Mouse (Mus musculus) CH12.LX (cell line): ENCODE data around the gene Gbp3. TPM values are rescaled to one million over a fixed set of nuclear protein-coding genes. Genes with fewer than 3 reads are reported as not detected.

Experiments
- DNase-seq: peaks from one replicate; pipeline ENCODE4 v3.0.0-alpha.2; 2013; ENCODE audit errors: extremely low read depth
- H3K27ac ChIP-seq: 2 replicates; pipeline ENCODE4 v1.5.1; 2012; ENCODE audit warnings: low read depth, mild to moderate bottlenecking, control low read depth, moderate library complexity; ENCODE audit not compliant: insufficient read depth
- H3K27me3 ChIP-seq: replicated peaks from 2 replicates; pipeline ENCODE3; 2012; ENCODE audit warnings: inconsistent platforms
- H3K36me3 ChIP-seq, 2 experiments: replicated peaks in 1 of 2; 2 replicates each; pipeline versions ENCODE3 to v1.6.1; 2012; ENCODE audit warnings: inconsistent platforms in 1 of 2, low read length in 1 of 2, mild to moderate bottlenecking in 1 of 2, mixed read lengths in 1 of 2, moderate library complexity in 1 of 2; ENCODE audit not compliant: control insufficient read depth in 1 of 2, insufficient read depth in 1 of 2
- H3K4me1 ChIP-seq, 2 experiments: 2 replicates each; pipeline ENCODE4 v1.6.1; 2012; ENCODE audit warnings: inconsistent platforms in 1 of 2, moderate library complexity in 1 of 2; ENCODE audit not compliant: insufficient read depth in 2 of 2, control insufficient read depth in 1 of 2
- H3K4me2 ChIP-seq: 2 replicates; pipeline ENCODE4 v1.6.1; 2012; ENCODE audit warnings: low read depth, mild to moderate bottlenecking, control low read depth; ENCODE audit not compliant: poor library complexity, insufficient read depth, severe bottlenecking
- H3K4me3 ChIP-seq, 3 experiments: fragments of 150-350 bp in 1 of 3; sonication (generic) in 1 of 3; replicated peaks in 1 of 3; 2 replicates each; pipeline versions ENCODE3 to v1.5.1; 2011 to 2012; ENCODE audit warnings: low read depth in 2 of 3, low read length in 2 of 3, mild to moderate bottlenecking in 2 of 3, moderate library complexity in 2 of 3, control low read depth in 1 of 3, improper control_type of control experiment in 1 of 3, inconsistent platforms in 1 of 3, mixed read lengths in 1 of 3; ENCODE audit not compliant: poor library complexity in 1 of 3
- H3K79me2 ChIP-seq: replicated peaks from 2 replicates; pipeline ENCODE4 v1.6.1; 2012; ENCODE audit warnings: mild to moderate bottlenecking, moderate library complexity; ENCODE audit not compliant: control insufficient read depth, poor library complexity, insufficient read depth, severe bottlenecking; ENCODE audit errors: extremely low read depth
- H3K9ac ChIP-seq: 2 replicates; pipeline ENCODE4 v1.6.1; 2012; ENCODE audit warnings: low read depth, mild to moderate bottlenecking, control low read depth, moderate library complexity; ENCODE audit not compliant: insufficient read depth
- H3K9me3 ChIP-seq: replicated peaks from 2 replicates; pipeline ENCODE3; 2012; ENCODE audit warnings: low read length, inconsistent platforms, mixed read lengths
- BHLHE40 ChIP-seq: IDR thresholded peaks from 2 replicates; pipeline ENCODE4 v1.6.1; 2011; ENCODE audit warnings: mild to moderate bottlenecking, low read depth, low read length, improper control_type of control experiment
- CHD1 ChIP-seq: IDR thresholded peaks from 2 replicates; pipeline ENCODE4 v1.6.1; 2012; ENCODE audit warnings: low read depth, low read length, improper control_type of control experiment, inconsistent platforms
- CTCF ChIP-seq, 2 experiments: IDR thresholded peaks in 1 of 2; conservative IDR thresholded peaks in 1 of 2; 2 replicates each; pipeline ENCODE4 v1.5.1; 2011 to 2012; ENCODE audit warnings: low read depth in 2 of 2, low read length in 2 of 2, improper control_type of control experiment in 1 of 2, inconsistent platforms in 1 of 2, mild to moderate bottlenecking in 1 of 2, moderate library complexity in 1 of 2
- E2F4 ChIP-seq: IDR thresholded peaks from 2 replicates; pipeline ENCODE4 v1.6.1; 2011; ENCODE audit warnings: low read depth, low read length, improper control_type of control experiment; ENCODE audit not compliant: insufficient replicate concordance
- ELF1 ChIP-seq: IDR thresholded peaks from 2 replicates; pipeline ENCODE4 v1.6.1; 2014; ENCODE audit warnings: low read depth, mild to moderate bottlenecking, inconsistent platforms, low read length, improper control_type of control experiment
- GABPA ChIP-seq: IDR thresholded peaks from 2 replicates; pipeline ENCODE4 v1.6.1; 2012; ENCODE audit warnings: low read depth, low read length, improper control_type of control experiment, inconsistent platforms; ENCODE audit not compliant: insufficient replicate concordance
- HCFC1 ChIP-seq: IDR thresholded peaks from 2 replicates; pipeline ENCODE4 v1.6.1; 2012; ENCODE audit warnings: low read depth, mild to moderate bottlenecking, inconsistent platforms, low read length, improper control_type of control experiment
- IRF4 ChIP-seq: IDR thresholded peaks from 2 replicates; pipeline ENCODE4 v1.6.1; 2014; ENCODE audit warnings: low read depth, mild to moderate bottlenecking, inconsistent platforms, low read length, improper control_type of control experiment
- JUN ChIP-seq: IDR thresholded peaks from 2 replicates; pipeline ENCODE4 v1.6.1; 2011; ENCODE audit warnings: low read depth, mild to moderate bottlenecking, low read length, improper control_type of control experiment, moderate library complexity; ENCODE audit not compliant: insufficient read depth
- JUND ChIP-seq: conservative IDR thresholded peaks from 2 replicates; pipeline ENCODE4 v1.6.1; 2011; ENCODE audit warnings: low read depth, low read length, improper control_type of control experiment
- MXI1 ChIP-seq: IDR thresholded peaks from 2 replicates; pipeline ENCODE4 v1.6.1; 2011; ENCODE audit warnings: mild to moderate bottlenecking, low read depth, low read length, improper control_type of control experiment
- NELFE ChIP-seq: IDR thresholded peaks from 2 replicates; pipeline ENCODE4 v1.6.1; 2011; ENCODE audit warnings: low read depth, low read length, improper control_type of control experiment
- NRF1 ChIP-seq: IDR thresholded peaks from 2 replicates; pipeline ENCODE4 v1.6.1; 2014; ENCODE audit warnings: low read depth, mild to moderate bottlenecking, inconsistent platforms, low read length, improper control_type of control experiment, moderate library complexity
- PAX5 ChIP-seq: IDR thresholded peaks from 2 replicates; pipeline ENCODE4 v1.6.1; 2012; ENCODE audit warnings: low read length, inconsistent platforms, mixed read lengths
- POLR2A ChIP-seq: IDR thresholded peaks from 2 replicates; pipeline ENCODE4 v1.6.1; 2011; ENCODE audit warnings: low read depth, mild to moderate bottlenecking, improper control_type of control experiment, low read length
- RCOR1 ChIP-seq: conservative IDR thresholded peaks from 2 replicates; pipeline ENCODE4 v1.6.1; 2012; ENCODE audit warnings: low read depth, mild to moderate bottlenecking, inconsistent platforms, low read length, improper control_type of control experiment
- SIN3A ChIP-seq: IDR thresholded peaks from 2 replicates; pipeline ENCODE4 v1.6.1; 2012; ENCODE audit warnings: low read length, improper control_type of control experiment, inconsistent platforms
- TBP ChIP-seq: conservative IDR thresholded peaks from 2 replicates; pipeline ENCODE4 v1.6.1; 2011; ENCODE audit warnings: low read depth, low read length, improper control_type of control experiment
- USF2 ChIP-seq: conservative IDR thresholded peaks from 2 replicates; pipeline ENCODE4 v1.6.1; 2011; ENCODE audit warnings: low read depth, low read length, improper control_type of control experiment
- ZC3H11A ChIP-seq: IDR thresholded peaks from 2 replicates; pipeline ENCODE4 v1.6.1; 2012; ENCODE audit warnings: low read depth, mild to moderate bottlenecking, inconsistent platforms, low read length, improper control_type of control experiment
- ZKSCAN1 ChIP-seq: IDR thresholded peaks from 2 replicates; pipeline ENCODE4 v1.6.1; 2012; ENCODE audit warnings: low read depth, inconsistent platforms, low read length, improper control_type of control experiment, borderline replicate concordance
- ZMIZ1 ChIP-seq: IDR thresholded peaks from 2 replicates; pipeline ENCODE4 v1.6.1; 2012; ENCODE audit warnings: low read depth, mild to moderate bottlenecking, inconsistent platforms, low read length, improper control_type of control experiment
- ZNF384 ChIP-seq: IDR thresholded peaks from 2 replicates; pipeline ENCODE4 v1.6.1; 2012; ENCODE audit warnings: low read depth, low read length, improper control_type of control experiment, inconsistent platforms
- dilution Hi-C: fragments of 300-500 bp; cut with MboI; formaldehyde crosslinking; loops from 2 replicates; pipeline ENCODE4 v1.14.3; 2020; ENCODE audit warnings: low sequenced_read_pairs; ENCODE audit not compliant: extremely low pct_unique_long_range_greater_than_20kb, extremely low pct_ligation_motif_present
- in situ Hi-C: fragments of 300-500 bp; cut with MboI; formaldehyde crosslinking; loops from 3 replicates; pipeline ENCODE4 v1.14.3; 2019; ENCODE audit warnings: low sequenced_read_pairs, low pct_ligation_motif_present, low pct_unique_long_range_greater_than_20kb, mixed read lengths
- polyA plus RNA-seq: library from polyadenylated mRNA; unstranded; fragments of >175 nt; gene quantifications from 2 replicates; pipeline ENCODE4 v1.2.1, GENCODE M21; 2012; ENCODE audit warnings: low read depth; ENCODE audit not compliant: insufficient read length
- total RNA-seq, 2 experiments: library from RNA; depleted of rRNA; stranded (reverse); fragments of 300-350 nt in 1 of 2; fragments of >200 nt in 1 of 2; gene quantifications; 2 replicates each; pipeline ENCODE4 v1.2.3; 2012 to 2014

The Gbp3 gene
- total and polyA plus RNA-seq, 3 experiments: 89.0 to 91.4 (median 90.6) TPM

GRCm38 (mm10) chr3:142528116-142528515 is 31.7 kb upstream of the Gbp3 start:
- dilution Hi-C loops (no loop called here), in situ Hi-C loops (no loop called here)
- no peak for TF ChIP-seq NELFE
- no peak for TF ChIP-seq GABPA
- no peak for TF ChIP-seq MXI1
- no peak for TF ChIP-seq BHLHE40
- no peaks in the 10 kb centered on the region for H3K27me3 ChIP-seq
- H3K4me1 ChIP-seq: peaks cover 14 to 36% of the 10 kb centered on the region in 2 experiments; a peak in 3 of 4 replicates
- no peaks in the 10 kb centered on the region for H3K36me3 ChIP-seq
- H3K4me2 ChIP-seq: no peak overlapping the region
- no peak overlapping the region for H3K4me3 ChIP-seq
- no peak overlapping the region for H3K9ac ChIP-seq
- H3K27ac ChIP-seq: no peak overlapping the region
- H3K9me3 ChIP-seq: peaks cover 3% of the 10 kb centered on the region
- no peaks in the 10 kb centered on the region for H3K79me2 ChIP-seq
- no peak for DNase-seq

- Histone ChIP-seq H3K79me2 (no peaks in the 10 kb centered on the region), H3K9me3 (peaks cover 3% of the 10 kb centered on the region), H3K27ac (no peak overlapping the region), H3K36me3 (no peaks in the 10 kb centered on the region), H3K4me1 (peaks cover 14 to 40% of the 10 kb centered on the region in 2 experiments; a peak in 3 of 4 replicates), H3K9ac (peak overlapping the region; percentile 34), H3K4me2 (peak overlapping the region; percentile 30), H3K4me3 (peak overlapping the region; percentile 42 to 80 (median 59)), H3K27me3 (no peaks in the 10 kb centered on the region)
- no peak for DNase-seq
- dilution Hi-C loops: no loop called here
- TF ChIP-seq BHLHE40 (no peak), ZNF384 (peak; percentile 80), USF2 (no peak), POLR2A (no peak)
- TF ChIP-seq, all 38 proteins: peak for 1
- in situ Hi-C loops: no loop called here
These were observed 30.2 kb upstream of the Gbp3 start for GRCm38 (mm10) chr3:142529597-142529996.

GRCm38 (mm10) chr3:142530087-142530953 is 29.5 kb upstream of the Gbp3 start, which contains the start of gene Gbp7:
Gbp7 (plus strand) TSS chr3:142530342.
- Histone ChIP-seq H3K9ac (peak within 1 kb of the TSS; percentile 34), H3K4me3 (peak within 1 kb of the TSS; percentile 42 to 80 (median 59)), H3K9me3 (no peaks in the 10 kb centered on the region), H3K4me2 (peak within 1 kb of the TSS; percentile 30), H3K36me3 (no peaks in the 10 kb centered on the region), H3K4me1 (peaks cover 14 to 40% of the 10 kb centered on the region in 2 experiments; a peak in 3 of 4 replicates), H3K79me2 (no peaks in the 10 kb centered on the region), H3K27me3 (no peaks in the 10 kb centered on the region), H3K27ac (peak within 1 kb of the TSS; percentile 11; the same call in 1 of the 2 replicates)
- peak; percentile 85 for DNase-seq
- dilution Hi-C loops: no loop called here
- in situ Hi-C loops: no loop called here
- TF ChIP-seq JUND (peak; percentile 63; the same call in 1 of the 2 replicates), ZKSCAN1 (no peak; the same call in 1 of the 2 replicates), GABPA (no peak), RCOR1 (peak; percentile 99), IRF4 (peak; percentile 100), MXI1 (peak; percentile 58; the same call in 1 of the 2 replicates), ZC3H11A (no peak), TBP (no peak), SIN3A (peak; percentile 69), ELF1 (peak; percentile 71), PAX5 (no peak), JUN (peak; percentile 42; the same call in 1 of the 2 replicates), CTCF (conservative IDR thresholded peaks at IDR 0.05 in 1 of 2, IDR thresholded peaks at IDR 0.05 in 1 of 2; ENCODE audit: low read depth in 2 of 2, low read length in 2 of 2) (no peak), NELFE (no peak), CHD1 (no peak; the same call in 1 of the 2 replicates), HCFC1 (no peak), E2F4 (no peak), POLR2A (no peak), NRF1 (no peak), ZMIZ1 (0 out of 2 replicates have a peak, but pooled peaks have one; percentile 42)
